Mouse (Mus musculus): ENCODE measurements around the gene Fndc9. TPM values are rescaled to one million over a fixed set of nuclear protein-coding genes. Genes with fewer than 3 reads are reported as not detected.

The Fndc9 gene
- not detected in 2 replicates for total RNA-seq (2014; rRNA removed; ENCODE audit: low replicate concordance)
- polyA plus RNA-seq (2015; fragmentation: Nextera tagmentation; extraction: Ambion mirVana): not detected in 2 replicates

GRCm38 (mm10) chr11:46235334-46235733 lies at the start of gene Fndc9:
TSS of gene Fndc9 (plus strand) at chr11:46235531.
- H3K9me3 ChIP-seq (replicated peaks; ENCODE audit: control insufficient read depth, low read length): no peaks in the 10 kb centered on the region
- H3K4me3 ChIP-seq (ENCODE audit: low read depth, low read length): no peak within 1 kb of the TSS
- no peak for ATAC-seq (ENCODE audit: insufficient read depth, low read depth)
- H3K9ac ChIP-seq (replicated peaks; ENCODE audit: low read depth, low read length): no peak within 1 kb of the TSS
- H3K4me1 ChIP-seq (ENCODE audit: control insufficient read depth, insufficient read depth): no peaks in the 10 kb centered on the region; the same call in 1 of the 2 replicates
- H3K27ac ChIP-seq (ENCODE audit: low read depth): no peak within 1 kb of the TSS
- WGBS: 78% methylated on average over 11 of the region's 11 CpGs
- no peak for DNase-seq (ENCODE audit: low spot score)
- H3K27me3 ChIP-seq (ENCODE audit: control insufficient read depth, insufficient read depth, low read length): no peaks in the 10 kb centered on the region
- H3K4me2 ChIP-seq (ENCODE audit: low read depth, low read length): no peak within 1 kb of the TSS
- no peak for TF ChIP-seq EP300 (IDR thresholded peaks at IDR 0.05; ENCODE audit: low read depth)
- TF ChIP-seq CTCF (IDR thresholded peaks at IDR 0.05; ENCODE audit: low read depth): no peak
- 0 out of 2 replicates have a peak, but pooled peaks cover 5% of the 10 kb centered on the region for H3K36me3 ChIP-seq (replicated peaks; ENCODE audit: control insufficient read depth, insufficient read depth, low read length)

DNA sequence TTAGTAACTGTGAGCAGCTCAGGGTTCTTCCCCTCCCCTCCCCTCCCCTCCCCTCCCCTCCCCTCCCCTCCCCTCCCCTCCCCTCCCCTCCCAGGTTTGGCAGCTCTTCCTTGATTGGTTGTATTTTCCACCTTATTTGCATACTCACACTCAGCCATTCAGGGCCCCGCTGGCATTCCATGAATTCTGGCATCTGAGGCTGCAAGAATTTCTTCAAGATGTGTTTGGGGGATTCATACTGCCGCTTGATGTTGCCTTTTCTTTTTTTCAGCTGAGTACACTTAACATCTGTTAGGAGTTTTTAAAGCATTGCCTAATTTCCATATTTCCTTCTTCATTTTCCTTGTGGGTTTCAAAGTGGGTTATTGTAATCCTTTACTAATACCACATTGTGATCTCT lies 47.0 kb upstream of the Fndc9 start:
- 81% methylated on average over 2 of the region's 2 CpGs for WGBS
- H3K4me1 ChIP-seq (ENCODE audit: control insufficient read depth, insufficient read depth): no peaks in the 10 kb centered on the region
- H3K4me2 ChIP-seq (ENCODE audit: low read depth, low read length): no peak overlapping the region
- DNase-seq (ENCODE audit: low spot score): no peak
- no peaks in the 10 kb centered on the region for H3K9me3 ChIP-seq (replicated peaks; ENCODE audit: control insufficient read depth, low read length)
- no peaks in the 10 kb centered on the region for H3K36me3 ChIP-seq (replicated peaks; ENCODE audit: control insufficient read depth, insufficient read depth, low read length)
- H3K27me3 ChIP-seq (ENCODE audit: control insufficient read depth, insufficient read depth, low read length): no peaks in the 10 kb centered on the region
- TF ChIP-seq EP300 (IDR thresholded peaks at IDR 0.05; ENCODE audit: low read depth) (no peak), CTCF (IDR thresholded peaks at IDR 0.05; ENCODE audit: low read depth) (no peak)
- no peak overlapping the region for H3K4me3 ChIP-seq (ENCODE audit: low read depth, low read length)
- H3K27ac ChIP-seq (ENCODE audit: low read depth): no peak overlapping the region
- no peak for ATAC-seq (ENCODE audit: insufficient read depth, low read depth)
- no peak overlapping the region for H3K9ac ChIP-seq (replicated peaks; ENCODE audit: low read depth, low read length)

- 69% methylated on average over 4 of the region's 4 CpGs for WGBS
- no peak for TF ChIP-seq CTCF (IDR thresholded peaks at IDR 0.05; ENCODE audit: low read depth)
- no peak for TF ChIP-seq EP300 (IDR thresholded peaks at IDR 0.05; ENCODE audit: low read depth)
- Histone ChIP-seq H3K4me1 (ENCODE audit: control insufficient read depth, insufficient read depth) (no peaks in the 10 kb centered on the region), H3K27me3 (ENCODE audit: control insufficient read depth, insufficient read depth, low read length) (no peaks in the 10 kb centered on the region), H3K36me3 (replicated peaks; ENCODE audit: control insufficient read depth, insufficient read depth, low read length) (0 out of 2 replicates have a peak, but pooled peaks cover under 1% of the 10 kb centered on the region), H3K9me3 (replicated peaks; ENCODE audit: control insufficient read depth, low read length) (no peaks in the 10 kb centered on the region), H3K4me2 (ENCODE audit: low read depth, low read length) (no peak overlapping the region), H3K27ac (ENCODE audit: low read depth) (no peak overlapping the region), H3K4me3 (ENCODE audit: low read depth, low read length) (no peak overlapping the region), H3K9ac (replicated peaks; ENCODE audit: low read depth, low read length) (no peak overlapping the region)
- ATAC-seq (ENCODE audit: insufficient read depth, low read depth): no peak
- no peak for DNase-seq (ENCODE audit: low spot score)
These were observed 41.2 kb upstream of the Fndc9 start for GRCm38 (mm10) chr11:46194175-46194574.

DNA sequence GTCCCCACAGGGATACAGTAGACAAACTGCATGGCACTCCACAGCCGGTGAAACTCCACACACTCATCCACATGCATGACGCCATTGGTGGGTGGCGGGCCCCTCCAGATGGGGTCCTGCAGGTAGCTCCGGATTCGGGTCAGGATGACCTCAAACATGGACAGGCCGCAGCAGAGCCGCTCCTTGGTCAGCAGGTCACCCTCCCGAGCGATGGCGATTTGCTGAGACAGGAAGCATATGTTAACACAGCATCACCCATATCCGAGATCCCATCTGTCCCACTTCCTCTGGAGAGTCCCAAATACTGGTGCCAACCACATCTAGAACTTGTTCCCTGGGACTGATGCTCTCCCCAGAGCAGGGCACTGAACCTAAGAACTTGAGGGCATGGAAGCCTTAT lies 34.7 kb upstream of the Fndc9 start:
- no peaks in the 10 kb centered on the region for H3K27me3 ChIP-seq (ENCODE audit: control insufficient read depth, insufficient read depth, low read length)
- H3K36me3 ChIP-seq (replicated peaks; ENCODE audit: control insufficient read depth, insufficient read depth, low read length): peaks cover 7% of the 10 kb centered on the region; the same call in 1 of the 2 replicates
- H3K4me2 ChIP-seq (ENCODE audit: low read depth, low read length): no peak overlapping the region
- DNase-seq (ENCODE audit: low spot score) (no peak), ATAC-seq (ENCODE audit: insufficient read depth, low read depth) (no peak)
- peaks cover 13% of the 10 kb centered on the region for H3K4me1 ChIP-seq (ENCODE audit: control insufficient read depth, insufficient read depth)
- WGBS: 86% methylated on average over 11 of the region's 11 CpGs
- no peak overlapping the region for H3K9ac ChIP-seq (replicated peaks; ENCODE audit: low read depth, low read length)
- no peaks in the 10 kb centered on the region for H3K9me3 ChIP-seq (replicated peaks; ENCODE audit: control insufficient read depth, low read length)
- H3K27ac ChIP-seq (ENCODE audit: low read depth): no peak overlapping the region
- H3K4me3 ChIP-seq (ENCODE audit: low read depth, low read length): no peak overlapping the region
- no peak for TF ChIP-seq EP300 (IDR thresholded peaks at IDR 0.05; ENCODE audit: low read depth)
- no peak for TF ChIP-seq CTCF (IDR thresholded peaks at IDR 0.05; ENCODE audit: low read depth)

- Histone ChIP-seq H3K9me3 (replicated peaks; ENCODE audit: control insufficient read depth, low read length) (no peaks in the 10 kb centered on the region), H3K36me3 (replicated peaks; ENCODE audit: control insufficient read depth, insufficient read depth, low read length) (peaks cover 8% of the 10 kb centered on the region; the same call in 1 of the 2 replicates), H3K9ac (replicated peaks; ENCODE audit: low read depth, low read length) (0 out of 2 replicates have a peak overlapping the region, but pooled peaks have one; percentile 18), H3K27me3 (ENCODE audit: control insufficient read depth, insufficient read depth, low read length) (no peaks in the 10 kb centered on the region), H3K4me1 (ENCODE audit: control insufficient read depth, insufficient read depth) (peaks cover 18% of the 10 kb centered on the region), H3K27ac (ENCODE audit: low read depth) (peak overlapping the region; percentile 28; the same call in 1 of the 2 replicates), H3K4me2 (ENCODE audit: low read depth, low read length) (no peak overlapping the region), H3K4me3 (ENCODE audit: low read depth, low read length) (no peak overlapping the region)
- ATAC-seq (ENCODE audit: insufficient read depth, low read depth): peak; percentile 55
- no peak for TF ChIP-seq EP300 (IDR thresholded peaks at IDR 0.05; ENCODE audit: low read depth)
- no peak for TF ChIP-seq CTCF (IDR thresholded peaks at IDR 0.05; ENCODE audit: low read depth)
- 38% methylated on average over 20 of the region's 20 CpGs for WGBS
- DNase-seq (ENCODE audit: low spot score): peak; percentile 40
These were observed 33.4 kb upstream of the Fndc9 start for GRCm38 (mm10) chr11:46201636-46202546.

Data from heart, postnatal 0 days (tissue).